Mouse (Mus musculus): ENCODE data around the gene Loxl1. TPM values are rescaled to one million over a fixed set of nuclear protein-coding genes. Genes with fewer than 3 reads are reported as not detected.

Loxl1 gene
- 3.4 and 3.6 TPM in 2 replicates for polyA plus RNA-seq (2011; ENCODE audit: insufficient read depth, insufficient read length, low read depth, missing spikeins)

DNA sequence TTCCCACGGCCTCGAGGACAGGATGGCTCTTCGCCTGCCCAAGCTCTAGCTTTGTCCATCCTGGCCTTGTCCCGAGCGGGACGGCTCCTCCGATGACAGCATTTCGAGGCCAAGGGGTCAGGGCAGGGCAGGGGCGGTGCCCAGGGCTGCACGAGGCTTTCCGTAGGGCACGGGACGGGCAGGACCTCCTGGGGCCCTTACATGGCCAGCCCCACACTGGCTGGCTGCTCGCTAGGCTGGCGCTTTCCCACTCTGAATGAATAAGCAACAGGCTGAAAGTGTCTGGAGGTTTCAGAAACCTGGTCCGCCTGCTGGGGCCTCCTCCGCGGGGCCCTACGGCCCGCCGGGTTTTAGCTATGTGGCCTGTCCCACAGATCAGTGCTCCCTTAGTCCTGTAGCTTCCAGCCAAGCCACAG is at the start of gene Loxl1:
Gene Loxl1 (minus strand): TSS at position 243 of the 416 bp plus-strand sequence.
- no peak for TF ChIP-seq EP300 (IDR thresholded peaks at IDR 0.05; ENCODE audit: insufficient read depth, low read depth, low read length)
- TF ChIP-seq CTCF (IDR thresholded peaks at IDR 0.05; ENCODE audit: low read depth, low read length) = no peak
- TF ChIP-seq POLR2A (IDR thresholded peaks at IDR 0.05; ENCODE audit: insufficient read depth, low read length) = no peak
- Histone ChIP-seq H3K9ac (ENCODE audit: low read depth, poor library complexity, severe bottlenecking) (peak within 1 kb of the TSS; percentile 55), H3K4me1 (ENCODE audit: control insufficient read depth, insufficient read depth, low read length) (no peaks in the 10 kb centered on the region), H3K4me3 (ENCODE audit: low read depth, low read length) (peak within 1 kb of the TSS; percentile 67), H3K27ac (ENCODE audit: insufficient read depth, low read length) (no peak within 1 kb of the TSS), H3K36me3 (ENCODE audit: control insufficient read depth, insufficient read depth, low read length, poor library complexity, severe bottlenecking) (no peaks in the 10 kb centered on the region), H3K27me3 (ENCODE audit: control insufficient read depth, insufficient read depth, low read length, poor library complexity, severe bottlenecking) (no peaks in the 10 kb centered on the region), H3K9me3 (replicated peaks; ENCODE audit: control insufficient read depth, insufficient read depth, low read length, poor library complexity, severe bottlenecking) (no peaks in the 10 kb centered on the region)

- H3K9me3 ChIP-seq (replicated peaks; ENCODE audit: control insufficient read depth, insufficient read depth, low read length, poor library complexity, severe bottlenecking) = no peaks in the 10 kb centered on the region
- H3K27me3 ChIP-seq (ENCODE audit: control insufficient read depth, insufficient read depth, low read length, poor library complexity, severe bottlenecking) = no peaks in the 10 kb centered on the region
- TF ChIP-seq CTCF (IDR thresholded peaks at IDR 0.05; ENCODE audit: low read depth, low read length) (no peak), EP300 (IDR thresholded peaks at IDR 0.05; ENCODE audit: insufficient read depth, low read depth, low read length) (no peak), POLR2A (IDR thresholded peaks at IDR 0.05; ENCODE audit: insufficient read depth, low read length) (no peak)
Observed at GRCm38 (mm10) chr9:58361956-58362355, 49.0 kb upstream of the Loxl1 start.

GRCm38 (mm10) chr9:58361373-58361772 is 48.4 kb upstream of the Loxl1 start:
- Histone ChIP-seq H3K4me3 (ENCODE audit: low read depth, low read length) (no peak overlapping the region), H3K36me3 (ENCODE audit: control insufficient read depth, insufficient read depth, low read length, poor library complexity, severe bottlenecking) (no peaks in the 10 kb centered on the region), H3K9ac (ENCODE audit: low read depth, poor library complexity, severe bottlenecking) (no peak overlapping the region), H3K27ac (ENCODE audit: insufficient read depth, low read length) (no peak overlapping the region), H3K27me3 (ENCODE audit: control insufficient read depth, insufficient read depth, low read length, poor library complexity, severe bottlenecking) (no peaks in the 10 kb centered on the region), H3K9me3 (replicated peaks; ENCODE audit: control insufficient read depth, insufficient read depth, low read length, poor library complexity, severe bottlenecking) (no peaks in the 10 kb centered on the region), H3K4me1 (ENCODE audit: control insufficient read depth, insufficient read depth, low read length) (no peaks in the 10 kb centered on the region)
- TF ChIP-seq POLR2A (IDR thresholded peaks at IDR 0.05; ENCODE audit: insufficient read depth, low read length) = no peak
- no peak for TF ChIP-seq EP300 (IDR thresholded peaks at IDR 0.05; ENCODE audit: insufficient read depth, low read depth, low read length)
- no peak for TF ChIP-seq CTCF (IDR thresholded peaks at IDR 0.05; ENCODE audit: low read depth, low read length)

More at GRCm38 (mm10) chr9:58361956-58362355, 49.0 kb upstream of the Loxl1 start:
- Histone ChIP-seq H3K9ac (ENCODE audit: low read depth, poor library complexity, severe bottlenecking) (no peak overlapping the region), H3K4me3 (ENCODE audit: low read depth, low read length) (no peak overlapping the region), H3K36me3 (ENCODE audit: control insufficient read depth, insufficient read depth, low read length, poor library complexity, severe bottlenecking) (no peaks in the 10 kb centered on the region), H3K27ac (ENCODE audit: insufficient read depth, low read length) (no peak overlapping the region), H3K4me1 (ENCODE audit: control insufficient read depth, insufficient read depth, low read length) (no peaks in the 10 kb centered on the region)

DNA sequence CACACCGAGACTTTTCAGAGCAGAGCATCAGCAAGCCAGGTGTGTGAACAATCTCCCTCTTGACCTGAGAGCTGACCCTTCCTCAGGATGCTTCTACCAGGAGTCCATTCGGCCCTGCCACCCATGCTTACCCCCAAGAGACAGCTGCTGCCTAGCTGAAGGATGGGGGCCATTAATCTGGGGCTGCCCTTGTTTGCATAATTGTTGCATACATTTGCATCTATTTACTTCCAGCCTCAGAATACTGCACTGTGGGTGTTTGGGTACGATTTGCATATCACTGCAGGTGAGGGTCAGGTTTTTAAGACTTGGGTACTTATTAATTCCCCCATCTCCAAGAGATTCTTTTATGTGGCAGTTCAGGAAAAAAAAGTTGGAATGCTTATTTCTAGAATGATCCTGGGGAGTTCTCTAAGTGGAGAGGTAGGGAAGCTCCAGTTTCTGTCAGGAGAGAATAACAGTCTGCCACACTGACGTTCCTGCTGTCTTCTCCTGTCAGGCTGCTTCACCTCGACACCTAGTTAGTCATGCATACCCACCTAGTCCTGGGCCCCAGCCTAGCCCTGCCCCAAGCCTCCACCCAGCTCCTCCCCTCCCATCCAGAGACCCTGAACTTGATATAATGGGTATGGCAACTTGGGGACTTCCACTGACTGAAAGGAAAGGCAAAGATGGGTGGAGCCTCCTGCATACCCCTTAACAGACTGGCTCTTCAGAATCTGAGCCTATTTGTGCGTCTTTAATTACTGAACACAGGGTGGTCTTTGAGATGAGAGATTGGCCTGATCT is 42.5 kb upstream of the Loxl1 start:
- Histone ChIP-seq H3K4me1 (ENCODE audit: control insufficient read depth, insufficient read depth, low read length) (peaks cover 2% of the 10 kb centered on the region), H3K27me3 (ENCODE audit: control insufficient read depth, insufficient read depth, low read length, poor library complexity, severe bottlenecking) (no peaks in the 10 kb centered on the region), H3K36me3 (ENCODE audit: control insufficient read depth, insufficient read depth, low read length, poor library complexity, severe bottlenecking) (no peaks in the 10 kb centered on the region), H3K27ac (ENCODE audit: insufficient read depth, low read length) (no peak overlapping the region), H3K9me3 (replicated peaks; ENCODE audit: control insufficient read depth, insufficient read depth, low read length, poor library complexity, severe bottlenecking) (no peaks in the 10 kb centered on the region), H3K9ac (ENCODE audit: low read depth, poor library complexity, severe bottlenecking) (no peak overlapping the region), H3K4me3 (ENCODE audit: low read depth, low read length) (no peak overlapping the region)
- no peak for TF ChIP-seq POLR2A (IDR thresholded peaks at IDR 0.05; ENCODE audit: insufficient read depth, low read length)
- TF ChIP-seq EP300 (IDR thresholded peaks at IDR 0.05; ENCODE audit: insufficient read depth, low read depth, low read length) = no peak
- TF ChIP-seq CTCF (IDR thresholded peaks at IDR 0.05; ENCODE audit: low read depth, low read length) = no peak

- Histone ChIP-seq H3K4me3 (ENCODE audit: low read depth, low read length) (no peak overlapping the region), H3K27me3 (ENCODE audit: control insufficient read depth, insufficient read depth, low read length, poor library complexity, severe bottlenecking) (no peaks in the 10 kb centered on the region)
- TF ChIP-seq POLR2A (IDR thresholded peaks at IDR 0.05; ENCODE audit: insufficient read depth, low read length) = no peak
Observed at GRCm38 (mm10) chr9:58354701-58355100, 41.7 kb upstream of the Loxl1 start.

DNA sequence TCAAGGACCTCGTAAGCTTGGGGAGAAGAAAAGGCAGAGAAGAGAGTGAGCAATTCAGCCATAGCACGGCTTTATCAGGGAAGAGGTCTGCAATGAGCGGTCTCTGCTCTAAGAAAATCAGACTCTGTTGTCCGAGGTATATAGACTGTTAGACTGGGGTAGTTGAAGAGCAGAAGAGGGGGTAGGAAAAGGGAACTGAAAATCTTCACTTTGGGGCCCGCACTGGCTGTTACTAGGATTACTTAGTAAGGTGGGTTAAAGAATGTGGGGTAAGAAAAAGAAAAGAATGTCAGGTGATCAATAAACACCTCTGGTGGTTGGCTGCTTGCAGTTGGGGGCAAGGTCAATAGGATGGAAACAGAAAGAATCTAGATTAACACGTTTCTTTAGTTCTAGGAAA is 40.2 kb upstream of the Loxl1 start:
- TF ChIP-seq POLR2A (IDR thresholded peaks at IDR 0.05; ENCODE audit: insufficient read depth, low read length) = no peak
- TF ChIP-seq CTCF (IDR thresholded peaks at IDR 0.05; ENCODE audit: low read depth, low read length) = no peak
- TF ChIP-seq EP300 (IDR thresholded peaks at IDR 0.05; ENCODE audit: insufficient read depth, low read depth, low read length) = no peak
- H3K27ac ChIP-seq (ENCODE audit: insufficient read depth, low read length) = no peak overlapping the region
- H3K4me1 ChIP-seq (ENCODE audit: control insufficient read depth, insufficient read depth, low read length) = peaks cover 2% of the 10 kb centered on the region
- no peak overlapping the region for H3K9ac ChIP-seq (ENCODE audit: low read depth, poor library complexity, severe bottlenecking)
- H3K9me3 ChIP-seq (replicated peaks; ENCODE audit: control insufficient read depth, insufficient read depth, low read length, poor library complexity, severe bottlenecking) = no peaks in the 10 kb centered on the region
- H3K36me3 ChIP-seq (ENCODE audit: control insufficient read depth, insufficient read depth, low read length, poor library complexity, severe bottlenecking) = no peaks in the 10 kb centered on the region
- H3K4me3 ChIP-seq (ENCODE audit: low read depth, low read length) = no peak overlapping the region
- no peaks in the 10 kb centered on the region for H3K27me3 ChIP-seq (ENCODE audit: control insufficient read depth, insufficient read depth, low read length, poor library complexity, severe bottlenecking)

More at GRCm38 (mm10) chr9:58354701-58355100, 41.7 kb upstream of the Loxl1 start:
- Histone ChIP-seq H3K9me3 (replicated peaks; ENCODE audit: control insufficient read depth, insufficient read depth, low read length, poor library complexity, severe bottlenecking) (no peaks in the 10 kb centered on the region), H3K4me1 (ENCODE audit: control insufficient read depth, insufficient read depth, low read length) (peaks cover 2% of the 10 kb centered on the region), H3K27ac (ENCODE audit: insufficient read depth, low read length) (no peak overlapping the region), H3K9ac (ENCODE audit: low read depth, poor library complexity, severe bottlenecking) (no peak overlapping the region), H3K36me3 (ENCODE audit: control insufficient read depth, insufficient read depth, low read length, poor library complexity, severe bottlenecking) (no peaks in the 10 kb centered on the region)
